Mouse (Mus musculus) liver, embryonic 13.5 days (tissue): ENCODE data around the gene 5730409E04Rik. TPM values are rescaled to one million over a fixed set of nuclear protein-coding genes. Genes with fewer than 3 reads are reported as not detected.
A peak's percentile ranks its signal among the peaks of the same experiment; 100 is the strongest.

Experiments
- ATAC-seq: fragments of 200-750 bp; cut with Nextera tagmentation; 2 replicates; pipeline ENCODE4 v1.8.0; 2017; ENCODE audit warnings: low read depth, mild to moderate bottlenecking, moderate number of reproducible peaks, moderate library complexity
- DNase-seq: peaks from one replicate; pipeline ENCODE4 v3.0.0; 2022
- H3K27ac ChIP-seq: fragments of 300-500 bp; sonication (generic); 2 replicates; pipeline ENCODE4 v1.5.1; 2015; ENCODE audit warnings: moderate library complexity, mild to moderate bottlenecking, inconsistent platforms
- H3K27me3 ChIP-seq: fragments of 300-500 bp; sonication (generic); 2 replicates; pipeline ENCODE4 v1.6.1; 2015; ENCODE audit warnings: mild to moderate bottlenecking, inconsistent platforms
- H3K36me3 ChIP-seq: fragments of 300-500 bp; sonication (generic); 2 replicates; pipeline ENCODE4 v1.6.1; 2015; ENCODE audit warnings: mild to moderate bottlenecking, inconsistent platforms
- H3K4me1 ChIP-seq: fragments of 300-500 bp; sonication (generic); replicated peaks from 2 replicates; pipeline ENCODE4 v1.6.1; 2015; ENCODE audit warnings: inconsistent platforms
- H3K4me2 ChIP-seq: fragments of 300-500 bp; sonication (generic); 2 replicates; pipeline ENCODE4 v1.6.1; 2015; ENCODE audit warnings: inconsistent platforms, mild to moderate bottlenecking, moderate library complexity
- H3K4me3 ChIP-seq: fragments of 300-500 bp; sonication (generic); replicated peaks from 2 replicates; pipeline ENCODE4 v1.5.1; 2015; ENCODE audit warnings: mild to moderate bottlenecking, inconsistent platforms
- H3K9ac ChIP-seq: fragments of 300-500 bp; sonication (generic); 2 replicates; pipeline ENCODE4 v1.6.1; 2015; ENCODE audit warnings: mild to moderate bottlenecking, inconsistent platforms
- H3K9me3 ChIP-seq: fragments of 300-500 bp; sonication (generic); replicated peaks from 2 replicates; pipeline ENCODE4 v1.6.1; 2016; ENCODE audit warnings: inconsistent platforms
- WGBS: fragments of 180-500 bp; shearing (Covaris S2); methylation state at CpG from one replicate; pipeline ENCODE4 v1.1.7; 2015; ENCODE audit not compliant: insufficient replicate concordance; 5-methylcytosine and 5-hydroxymethylcytosine counted together
- polyA plus RNA-seq: library from polyadenylated mRNA; unstranded; fragments of >200 nt; fragmentation: Nextera tagmentation; extraction: Ambion mirVana; gene quantifications from 2 replicates; pipeline ENCODE4 v1.2.1, GENCODE M21; 2015

Gene 5730409E04Rik
- 0.30 and 0.39 TPM in 2 replicates for polyA plus RNA-seq

DNA sequence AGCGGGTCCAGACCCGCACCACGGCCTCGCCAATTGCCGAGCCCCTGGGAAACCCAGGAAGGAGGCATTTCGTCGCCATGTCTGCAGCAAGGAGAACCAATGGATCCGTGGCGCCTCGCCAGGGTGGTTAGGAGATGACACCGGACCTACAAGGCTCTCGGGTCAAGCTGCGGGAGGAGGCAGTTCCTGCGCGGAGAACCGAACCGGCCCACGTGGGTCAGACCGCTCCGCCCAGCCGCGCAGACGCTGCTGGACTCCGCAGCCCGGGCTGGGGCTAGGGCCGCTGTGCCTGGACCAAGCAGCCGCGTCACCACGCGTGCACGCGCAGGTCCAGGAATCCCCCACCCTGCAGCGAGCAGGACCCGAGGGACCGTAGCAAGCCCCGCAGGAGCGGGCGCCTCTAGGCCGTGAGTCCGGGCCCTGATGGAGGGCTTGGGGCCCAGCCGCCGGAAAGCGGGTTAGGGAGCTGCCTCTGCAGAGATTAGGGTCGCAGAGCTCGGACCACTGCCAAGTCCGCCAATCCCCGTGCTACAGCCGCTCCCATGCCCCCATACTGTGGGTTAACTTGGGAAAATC is at the start of gene 5730409E04Rik:
Gene 5730409E04Rik, plus strand, starts transcription at position 213 of the 576 bp plus-strand sequence.
- Histone ChIP-seq H3K36me3 (no peaks in the 10 kb centered on the region), H3K27me3 (peaks cover 11% of the 10 kb centered on the region), H3K4me2 (peak within 1 kb of the TSS; percentile 75), H3K4me1 (peaks cover 6% of the 10 kb centered on the region; the same call in 1 of the 2 replicates), H3K4me3 (peak within 1 kb of the TSS; percentile 61), H3K9me3 (no peaks in the 10 kb centered on the region), H3K9ac (peak within 1 kb of the TSS; percentile 64), H3K27ac (no peak within 1 kb of the TSS)
- WGBS = under 1% methylated on average over 48 of the region's 48 CpGs
- DNase-seq (no peak), ATAC-seq (peak; percentile 70)

DNA sequence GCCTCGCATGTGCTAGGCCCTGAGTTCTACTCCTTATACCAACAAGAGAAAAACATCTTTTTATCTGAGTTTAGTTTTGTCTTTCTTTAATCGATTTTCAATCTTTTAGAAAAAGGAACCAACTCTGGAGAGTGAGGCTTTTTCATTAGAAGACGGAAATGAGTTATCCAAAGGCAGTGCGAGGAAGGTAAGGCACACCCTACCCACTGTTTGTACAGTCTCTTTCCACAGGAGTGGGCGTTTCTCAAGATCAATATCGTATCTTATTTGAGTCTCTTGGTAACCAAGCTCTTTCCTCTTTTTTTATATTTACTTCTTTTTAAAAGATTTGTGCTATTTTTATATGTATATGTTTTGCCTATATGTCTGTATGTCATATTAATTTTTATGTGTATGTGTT is 45.8 kb upstream of the 5730409E04Rik start:
- WGBS = 83% methylated on average over 6 of the region's 6 CpGs
- Histone ChIP-seq H3K9me3 (no peaks in the 10 kb centered on the region), H3K4me2 (no peak overlapping the region), H3K9ac (no peak overlapping the region), H3K4me3 (no peak overlapping the region), H3K27me3 (no peaks in the 10 kb centered on the region), H3K27ac (no peak overlapping the region), H3K4me1 (peaks cover 15% of the 10 kb centered on the region), H3K36me3 (peaks cover 92% of the 10 kb centered on the region)
- DNase-seq = no peak
- ATAC-seq = no peak

DNA sequence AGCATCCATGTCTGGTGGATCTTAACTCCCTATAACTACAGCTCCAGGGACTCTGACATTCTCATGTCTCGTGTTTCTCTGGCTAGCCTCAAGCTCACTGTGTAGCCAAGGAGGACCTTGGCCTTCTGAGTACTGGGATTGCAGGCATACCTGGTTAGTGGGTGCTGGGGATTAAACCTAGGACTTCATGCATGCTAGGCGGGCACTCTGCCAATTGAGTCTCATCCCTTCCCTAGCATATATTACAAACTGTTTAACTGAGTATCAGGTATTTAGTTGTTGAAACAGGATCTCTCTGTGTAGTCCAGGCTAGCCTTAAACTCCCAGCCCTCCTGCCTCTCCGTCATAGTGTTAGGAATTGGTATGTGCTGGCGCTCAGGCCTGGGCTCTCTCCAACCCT is 42.4 kb upstream of the 5730409E04Rik start:
- WGBS = 86% methylated on average over 4 of the region's 4 CpGs
- no peak overlapping the region for H3K4me3 ChIP-seq
- no peaks in the 10 kb centered on the region for H3K27me3 ChIP-seq
- peaks cover 6% of the 10 kb centered on the region; the same call in 1 of the 2 replicates for H3K4me1 ChIP-seq
- H3K9ac ChIP-seq = no peak overlapping the region
- peaks cover 100% of the 10 kb centered on the region for H3K36me3 ChIP-seq
- H3K9me3 ChIP-seq = no peaks in the 10 kb centered on the region
- no peak for DNase-seq
- no peak overlapping the region for H3K27ac ChIP-seq
- H3K4me2 ChIP-seq = no peak overlapping the region
- ATAC-seq = no peak

DNA sequence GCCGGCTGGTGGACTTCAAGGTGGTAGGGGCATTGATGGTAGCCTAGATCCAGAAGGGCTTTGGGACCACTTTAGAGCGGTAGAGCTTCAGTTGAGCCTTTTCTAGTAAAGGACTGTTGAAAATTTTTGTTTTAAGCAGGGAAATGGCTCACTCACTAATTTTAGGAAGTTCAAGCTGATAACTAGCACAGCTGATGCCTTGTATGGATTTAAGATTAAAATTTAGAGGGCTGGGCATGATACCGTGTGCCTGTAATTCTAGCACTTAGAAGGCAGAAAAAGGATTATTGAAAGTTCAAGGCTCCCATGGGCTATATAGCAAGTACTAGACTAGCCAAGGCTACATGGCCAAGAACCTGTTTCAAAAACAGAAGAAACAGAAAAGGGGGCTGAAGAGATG is 39.8 kb upstream of the 5730409E04Rik start:
- Histone ChIP-seq H3K27ac (no peak overlapping the region), H3K27me3 (no peaks in the 10 kb centered on the region), H3K9ac (no peak overlapping the region), H3K4me1 (no peaks in the 10 kb centered on the region), H3K9me3 (no peaks in the 10 kb centered on the region), H3K36me3 (peaks cover 100% of the 10 kb centered on the region), H3K4me3 (no peak overlapping the region), H3K4me2 (no peak overlapping the region)
- WGBS = 89% methylated on average over 3 of the region's 3 CpGs
- ATAC-seq (no peak), DNase-seq (no peak)

DNA sequence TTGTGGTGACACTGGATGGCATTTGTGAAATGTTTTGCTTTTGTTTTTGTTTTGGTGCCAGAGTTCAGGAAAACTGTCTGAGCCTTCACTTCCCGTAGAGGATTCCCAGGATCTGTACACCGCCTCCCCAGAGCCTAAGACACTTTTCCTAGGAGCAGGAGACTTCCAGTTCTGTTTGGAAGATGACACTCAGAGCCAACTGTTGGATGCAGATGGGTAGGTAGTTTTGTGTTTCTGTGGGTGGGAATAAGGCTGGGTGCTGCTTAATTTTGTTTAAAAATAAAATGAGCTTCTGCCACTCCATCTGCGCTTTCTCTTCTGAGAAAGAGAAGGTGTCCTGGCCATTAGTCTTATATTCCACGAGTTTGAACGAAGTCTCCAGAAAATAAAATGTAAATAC is 33.3 kb upstream of the 5730409E04Rik start:
- Histone ChIP-seq H3K4me2 (no peak overlapping the region), H3K4me3 (no peak overlapping the region), H3K27me3 (no peaks in the 10 kb centered on the region), H3K4me1 (no peaks in the 10 kb centered on the region), H3K9me3 (no peaks in the 10 kb centered on the region), H3K9ac (no peak overlapping the region), H3K27ac (no peak overlapping the region), H3K36me3 (peaks cover 100% of the 10 kb centered on the region)
- WGBS = 91% methylated on average over 5 of the region's 5 CpGs
- no peak for DNase-seq
- no peak for ATAC-seq

DNA sequence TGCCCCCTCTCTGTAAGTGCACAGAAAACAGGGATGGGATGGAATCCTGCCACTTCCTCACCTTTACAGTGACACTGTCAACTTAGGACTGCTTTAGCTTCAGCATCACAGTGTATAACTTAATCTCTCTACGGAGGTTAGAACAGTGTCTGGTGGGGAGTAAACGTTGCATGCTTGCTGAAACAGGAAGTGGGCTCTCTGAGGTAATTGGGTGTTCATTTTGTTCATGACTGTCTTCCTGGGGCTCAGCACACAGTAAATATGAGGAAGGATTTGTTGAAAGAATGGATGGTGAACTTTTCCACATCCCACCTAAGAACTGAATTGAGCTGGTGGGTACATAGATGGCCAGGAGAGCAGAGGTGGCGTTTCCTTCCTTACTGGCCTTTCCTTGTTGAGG is 31.7 kb upstream of the 5730409E04Rik start:
- Histone ChIP-seq H3K9me3 (no peaks in the 10 kb centered on the region), H3K9ac (no peak overlapping the region), H3K27me3 (no peaks in the 10 kb centered on the region), H3K4me1 (no peaks in the 10 kb centered on the region), H3K4me3 (no peak overlapping the region), H3K4me2 (no peak overlapping the region), H3K36me3 (peaks cover 100% of the 10 kb centered on the region), H3K27ac (no peak overlapping the region)
- DNase-seq (no peak), ATAC-seq (no peak)
- 68% methylated on average over 3 of the region's 3 CpGs for WGBS

DNA sequence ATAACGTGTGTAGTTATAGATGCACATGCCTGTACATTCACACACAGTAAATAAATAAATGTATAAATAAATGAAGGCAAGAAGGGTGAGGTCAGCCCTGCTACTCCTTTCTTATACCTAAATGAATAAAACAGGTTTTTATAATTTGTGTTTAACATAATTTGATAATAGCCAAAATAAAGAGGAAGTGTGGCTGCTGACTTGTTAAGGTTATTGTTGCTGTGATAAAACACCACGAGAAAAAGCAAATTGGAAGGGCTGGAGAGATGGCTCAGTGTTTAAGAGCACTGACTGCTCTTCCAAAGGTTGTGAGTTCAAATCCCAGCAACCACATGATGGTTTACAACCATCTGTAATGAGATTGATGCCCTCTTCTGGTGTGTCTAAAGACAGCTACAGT is 30.5 kb upstream of the 5730409E04Rik start:
- peaks cover 100% of the 10 kb centered on the region for H3K36me3 ChIP-seq
- 72% methylated on average over 2 of the region's 2 CpGs for WGBS
- no peak overlapping the region for H3K4me3 ChIP-seq

DNA sequence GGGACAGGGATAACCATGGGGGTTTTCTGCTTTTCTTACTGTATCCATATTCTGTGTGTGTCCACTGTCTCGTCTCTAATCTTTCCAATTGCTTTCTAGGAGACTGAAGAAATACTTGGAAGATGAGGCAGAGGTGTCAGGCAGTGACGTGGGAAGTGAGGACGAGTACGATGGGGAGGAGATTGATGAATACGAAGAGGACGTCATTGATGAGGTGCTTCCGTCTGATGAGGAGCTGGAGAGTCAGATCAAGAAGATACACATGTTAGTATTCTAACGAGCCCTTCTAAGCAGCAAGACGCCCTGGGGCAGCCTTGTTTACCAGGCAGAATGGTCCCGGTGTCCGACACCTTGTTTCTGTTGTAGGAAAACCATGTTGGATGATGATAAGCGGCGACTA is 23.9 kb upstream of the 5730409E04Rik start:
- no peaks in the 10 kb centered on the region for H3K4me1 ChIP-seq
- DNase-seq (no peak), ATAC-seq (no peak)
- no peaks in the 10 kb centered on the region for H3K9me3 ChIP-seq
- no peak overlapping the region for H3K4me2 ChIP-seq
- no peak overlapping the region for H3K27ac ChIP-seq
- H3K9ac ChIP-seq = no peak overlapping the region
- WGBS = 90% methylated on average over 13 of the region's 13 CpGs
- H3K4me3 ChIP-seq = no peak overlapping the region
- H3K36me3 ChIP-seq = peaks cover 96% of the 10 kb centered on the region
- H3K27me3 ChIP-seq = no peaks in the 10 kb centered on the region

More for the DNA sequence above, 30.5 kb upstream of the 5730409E04Rik start:
- DNase-seq (no peak), ATAC-seq (no peak)
- Histone ChIP-seq H3K9me3 (no peaks in the 10 kb centered on the region), H3K27me3 (no peaks in the 10 kb centered on the region), H3K9ac (no peak overlapping the region), H3K4me2 (no peak overlapping the region), H3K4me1 (no peaks in the 10 kb centered on the region), H3K27ac (no peak overlapping the region)

DNA sequence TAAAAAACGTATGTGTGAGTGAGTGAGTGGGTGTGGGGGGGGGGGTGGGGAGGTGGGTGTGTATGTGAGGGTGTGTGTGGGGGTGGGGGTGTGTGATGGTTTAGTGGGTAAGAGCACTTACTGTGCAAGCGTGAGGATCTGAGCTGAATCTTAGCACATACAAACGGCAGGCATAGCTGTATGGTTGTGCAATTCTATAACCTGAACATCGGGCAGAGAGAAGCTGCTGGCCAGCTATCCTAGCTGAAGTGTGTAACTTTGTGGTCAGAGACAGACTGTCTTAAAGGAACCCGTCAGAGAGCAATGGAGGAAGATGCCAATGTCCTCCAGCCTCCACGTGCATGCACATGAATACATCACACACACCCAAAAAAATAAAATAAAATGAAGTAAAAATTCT is 17.6 kb upstream of the 5730409E04Rik start:
- ATAC-seq (no peak), DNase-seq (no peak)
- H3K4me3 ChIP-seq = no peak overlapping the region
- H3K4me2 ChIP-seq = no peak overlapping the region
- H3K27ac ChIP-seq = no peak overlapping the region
- no peaks in the 10 kb centered on the region for H3K27me3 ChIP-seq
- H3K4me1 ChIP-seq = no peaks in the 10 kb centered on the region
- H3K9ac ChIP-seq = no peak overlapping the region
- H3K36me3 ChIP-seq = peaks cover 70% of the 10 kb centered on the region
- WGBS = 78% methylated on average over 6 of the region's 6 CpGs
- no peaks in the 10 kb centered on the region for H3K9me3 ChIP-seq

DNA sequence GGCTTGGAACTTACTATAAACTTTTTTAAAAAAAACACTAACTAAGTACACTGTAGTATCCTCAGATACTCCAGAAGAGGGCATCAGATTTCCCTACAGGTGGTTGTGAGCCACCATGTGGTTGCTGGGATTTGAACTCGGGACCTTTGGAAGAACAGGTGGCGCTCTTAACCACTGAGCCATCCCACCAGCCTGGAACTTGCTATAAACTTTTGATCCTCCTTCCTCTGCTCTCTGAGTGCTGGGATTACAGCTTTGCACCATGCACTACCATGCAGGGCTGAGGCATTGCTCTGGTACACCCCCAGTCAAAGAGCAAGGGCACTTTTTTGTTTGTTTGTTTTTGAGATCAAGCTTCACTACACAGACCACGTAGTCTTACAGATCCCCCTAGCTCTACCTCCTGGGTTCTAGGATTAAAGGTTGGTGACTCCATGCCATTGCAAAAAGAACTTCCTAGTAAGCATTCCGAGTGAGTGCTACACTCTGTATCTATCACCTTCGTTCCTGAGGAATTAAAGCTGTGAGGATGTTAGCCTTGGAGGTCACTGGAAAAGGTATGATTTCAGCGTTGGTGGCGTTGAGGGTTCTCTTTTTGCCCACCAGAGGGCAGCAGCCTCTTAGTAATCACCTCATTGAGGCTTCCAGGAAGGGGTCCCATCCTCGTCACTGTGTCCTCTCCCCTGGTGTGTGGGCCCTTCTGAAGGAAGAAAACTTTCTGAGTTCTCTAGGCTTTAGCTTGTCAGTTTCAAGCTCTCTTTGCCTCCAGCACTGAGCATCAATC is 9.5 kb upstream of the 5730409E04Rik start:
- DNase-seq = no peak
- 30% methylated on average over 8 of the region's 8 CpGs for WGBS
- H3K9me3 ChIP-seq = no peaks in the 10 kb centered on the region
- no peaks in the 10 kb centered on the region for H3K4me1 ChIP-seq
- H3K4me3 ChIP-seq = no peak overlapping the region
- H3K27ac ChIP-seq = no peak overlapping the region
- H3K27me3 ChIP-seq = peaks cover 7% of the 10 kb centered on the region; the same call in 1 of the 2 replicates
- H3K36me3 ChIP-seq = no peaks in the 10 kb centered on the region
- no peak for ATAC-seq
- no peak overlapping the region for H3K9ac ChIP-seq
- no peak overlapping the region for H3K4me2 ChIP-seq

DNA sequence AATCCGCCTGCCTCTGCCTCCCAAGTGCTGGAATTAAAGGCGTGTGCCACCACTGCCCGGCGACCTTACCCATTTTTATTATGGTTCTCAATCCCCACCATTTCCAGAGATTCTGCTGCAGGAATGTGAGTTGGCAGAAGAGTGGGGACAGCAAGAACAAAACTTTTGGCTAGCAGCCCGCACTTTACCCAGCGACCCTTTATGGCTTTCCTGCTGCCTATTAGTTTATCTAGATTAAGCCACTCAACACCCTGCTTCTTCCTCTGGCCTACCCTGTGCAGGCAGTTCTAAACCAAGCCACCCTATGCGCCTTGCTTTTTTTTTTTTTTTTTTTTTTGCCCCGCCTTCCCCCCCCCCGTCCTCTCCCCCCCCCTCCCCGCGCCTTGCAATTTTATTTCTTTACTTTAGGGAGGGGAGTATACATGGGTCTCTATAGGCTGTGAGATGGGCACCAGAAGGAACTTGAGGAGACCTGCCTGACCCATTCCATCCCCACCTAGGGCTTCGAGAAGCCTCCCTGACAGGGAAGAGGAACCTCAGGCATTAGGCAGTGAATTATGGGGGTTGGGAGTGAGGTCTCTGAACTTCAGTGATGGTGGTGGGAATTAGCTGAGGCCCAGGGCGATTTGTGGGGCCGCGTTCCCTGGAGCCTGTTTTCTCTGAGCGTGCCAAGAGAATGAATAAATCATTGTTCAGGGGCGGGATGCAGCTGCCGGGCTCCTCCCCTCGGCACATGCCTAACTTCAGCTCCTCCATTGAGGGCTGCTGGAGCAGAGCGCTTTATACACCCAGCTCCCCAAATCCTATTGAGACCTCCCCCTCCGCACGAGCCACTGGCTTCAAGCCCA is 7.8 kb upstream of the 5730409E04Rik start:
- WGBS = 32% methylated on average over 21 of the region's 22 CpGs
- no peak for DNase-seq
- Histone ChIP-seq H3K4me2 (0 out of 2 replicates have a peak overlapping the region, but pooled peaks have one; percentile 8), H3K9me3 (no peaks in the 10 kb centered on the region), H3K9ac (no peak overlapping the region), H3K4me3 (no peak overlapping the region), H3K36me3 (no peaks in the 10 kb centered on the region), H3K27me3 (peaks cover 7% of the 10 kb centered on the region; the same call in 1 of the 2 replicates), H3K27ac (no peak overlapping the region), H3K4me1 (no peaks in the 10 kb centered on the region)
- no peak for ATAC-seq
